Mouse (Mus musculus) MEL (cell line): ENCODE measurements around the gene Arhgef2.

ENCODE experiments used
- CHD1 ChIP-seq: IDR thresholded peaks from 2 replicates; pipeline ENCODE4 v1.6.1; 2012; ENCODE audit warnings: low read depth, mild to moderate bottlenecking, inconsistent platforms, low read length, improper control_type of control experiment
- CTCF ChIP-seq, 3 experiments: IDR thresholded peaks in 2 of 3; conservative IDR thresholded peaks in 1 of 3; 2 replicates each; pipeline ENCODE4 v1.5.1; 2011 to 2012; ENCODE audit warnings: low read length in 3 of 3, low read depth in 2 of 3, mild to moderate bottlenecking in 2 of 3, improper control_type of control experiment in 1 of 3, inconsistent platforms in 1 of 3, mixed read lengths in 1 of 3, moderate library complexity in 1 of 3; ENCODE audit not compliant: control insufficient read depth in 1 of 3, insufficient read depth in 1 of 3, poor library complexity in 1 of 3, severe bottlenecking in 1 of 3
- KAT2A ChIP-seq: conservative IDR thresholded peaks from 2 replicates; pipeline ENCODE4 v1.6.1; 2012; ENCODE audit warnings: low read depth, low read length, improper control_type of control experiment, inconsistent platforms
- MYB ChIP-seq: IDR thresholded peaks from 2 replicates; pipeline ENCODE4 v1.6.1; 2011; ENCODE audit warnings: mild to moderate bottlenecking, low read depth, low read length, improper control_type of control experiment
- NRF1 ChIP-seq: IDR thresholded peaks from 2 replicates; pipeline ENCODE4 v1.6.1; 2014; ENCODE audit warnings: low read depth, mild to moderate bottlenecking, inconsistent platforms, low read length, improper control_type of control experiment, moderate library complexity; ENCODE audit not compliant: poor library complexity, insufficient read depth, severe bottlenecking
- POLR2A ChIP-seq, 2 experiments: IDR thresholded peaks; 2 replicates each; pipeline ENCODE4 v1.6.1; 2011 to 2012; ENCODE audit warnings: low read length in 2 of 2, mild to moderate bottlenecking in 2 of 2, control low read depth in 1 of 2, improper control_type of control experiment in 1 of 2, low read depth in 1 of 2, moderate library complexity in 1 of 2; ENCODE audit not compliant: control insufficient read depth in 1 of 2, insufficient read depth in 1 of 2, poor library complexity in 1 of 2
- SMC3 ChIP-seq: IDR thresholded peaks from 2 replicates; pipeline ENCODE4 v1.6.1; 2011; ENCODE audit warnings: low read depth, low read length, improper control_type of control experiment
- TCF12 ChIP-seq: IDR thresholded peaks from 2 replicates; pipeline ENCODE4 v1.6.1; 2014; ENCODE audit warnings: low read depth, mild to moderate bottlenecking, inconsistent platforms, low read length, improper control_type of control experiment, moderate library complexity
- ZKSCAN1 ChIP-seq: IDR thresholded peaks from 2 replicates; pipeline ENCODE4 v1.6.1; 2012; ENCODE audit warnings: low read depth, mild to moderate bottlenecking, inconsistent platforms, low read length, improper control_type of control experiment, moderate library complexity

DNA sequence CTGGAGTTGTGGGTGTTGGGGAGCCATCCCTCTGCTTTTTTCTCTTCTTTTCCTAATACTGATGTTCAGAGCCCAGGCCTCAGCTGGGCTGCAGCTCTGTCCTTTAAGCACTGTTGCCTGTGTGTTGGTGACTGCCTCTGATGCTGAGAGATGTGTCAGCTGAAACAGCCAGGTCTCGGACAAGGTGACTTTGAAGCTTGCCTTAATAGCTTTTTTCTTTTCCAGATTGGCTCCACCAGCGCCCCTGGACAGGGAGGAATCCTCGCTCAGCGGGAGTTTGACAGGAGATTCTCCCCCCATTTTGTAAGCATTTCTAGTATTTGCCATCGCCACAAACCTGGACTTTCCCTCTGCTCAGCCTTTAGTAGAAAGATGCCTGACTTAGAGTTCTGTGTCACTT lies 19.1 kb upstream of the Arhgef2 start:
- TF ChIP-seq ZKSCAN1 = no peak
- no peak for TF ChIP-seq TCF12
- no peak for TF ChIP-seq SMC3
- no peak for TF ChIP-seq NRF1
- no peak for TF ChIP-seq CHD1
- TF ChIP-seq MYB = no peak
- no peak for TF ChIP-seq CTCF (IDR thresholded peaks at IDR 0.05 in 2 of 3, conservative IDR thresholded peaks at IDR 0.05 in 1 of 3; ENCODE audit: control insufficient read depth in 1 of 3, insufficient read depth in 1 of 3, low read depth in 2 of 3, low read length in 3 of 3, poor library complexity in 1 of 3, severe bottlenecking in 1 of 3)
- TF ChIP-seq KAT2A = no peak
- no peak for TF ChIP-seq POLR2A (IDR thresholded peaks at IDR 0.05; ENCODE audit: control insufficient read depth in 1 of 2, insufficient read depth in 1 of 2, low read depth in 1 of 2, low read length in 2 of 2, poor library complexity in 1 of 2)
